Mouse (Mus musculus) bone marrow, adult 2 months (tissue): Measurements from ENCODE around the gene Appl2.

ENCODE experiments used
- CTCF ChIP-seq: fragments of 200-500 bp; IDR thresholded peaks from 2 replicates; pipeline ENCODE4 v1.5.1; 2011; ENCODE audit warnings: low read length, control low read depth; ENCODE audit not compliant: control insufficient read depth, insufficient read depth
- POLR2A ChIP-seq: fragments of 200-500 bp; IDR thresholded peaks from 2 replicates; pipeline ENCODE4 v1.6.1; 2011; ENCODE audit warnings: low read depth, mild to moderate bottlenecking, control low read depth, low read length, borderline replicate concordance; ENCODE audit not compliant: control insufficient read depth

GRCm38 (mm10) chr10:83610518-83610917 lies 38.0 kb downstream of the Appl2 start:
- no peak for TF ChIP-seq POLR2A
- TF ChIP-seq CTCF = no peak
